Mouse (Mus musculus) layer of hippocampus, postnatal 10 days (tissue): ENCODE measurements around the gene Spred3. TPM values are rescaled to one million over a fixed set of nuclear protein-coding genes. Genes with fewer than 3 reads are reported as not detected.
A peak's percentile ranks its signal among the peaks of the same experiment; 100 is the strongest.

ENCODE experiments used
- DNase-seq, 2 experiments: peaks; one replicate each; pipeline ENCODE4 v3.0.0; 2021; ENCODE audit warnings: low spot score in 2 of 2
- total RNA-seq, 2 experiments: library from RNA; stranded (reverse); gene quantifications; 2 replicates each; pipeline ENCODE4 v1.2.3; 2021

Gene Spred3
- total RNA-seq, 2 experiments from 2014 or later: 40.7 to 46.8 TPM

DNA sequence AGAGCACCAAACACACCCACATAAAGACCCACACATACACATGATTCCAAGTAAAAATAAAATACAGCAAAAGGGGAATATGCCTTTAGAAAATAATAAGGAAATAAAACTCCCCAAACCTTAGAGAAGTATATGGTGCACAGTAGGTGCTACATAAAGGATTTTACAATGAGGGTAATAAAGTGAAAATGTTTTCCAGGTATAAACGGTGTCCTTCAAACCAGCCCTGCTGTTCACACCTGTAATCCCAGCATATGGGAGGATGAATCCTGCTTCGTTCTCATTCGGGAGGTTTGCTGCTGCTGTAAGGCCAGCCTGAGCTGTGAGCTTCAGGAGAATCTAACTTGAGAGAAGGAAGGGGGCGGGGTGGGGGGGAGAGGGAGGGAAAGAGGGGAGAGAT, 36.0 kb downstream of the Spred3 start:
- DNase-seq: no peak

DNA sequence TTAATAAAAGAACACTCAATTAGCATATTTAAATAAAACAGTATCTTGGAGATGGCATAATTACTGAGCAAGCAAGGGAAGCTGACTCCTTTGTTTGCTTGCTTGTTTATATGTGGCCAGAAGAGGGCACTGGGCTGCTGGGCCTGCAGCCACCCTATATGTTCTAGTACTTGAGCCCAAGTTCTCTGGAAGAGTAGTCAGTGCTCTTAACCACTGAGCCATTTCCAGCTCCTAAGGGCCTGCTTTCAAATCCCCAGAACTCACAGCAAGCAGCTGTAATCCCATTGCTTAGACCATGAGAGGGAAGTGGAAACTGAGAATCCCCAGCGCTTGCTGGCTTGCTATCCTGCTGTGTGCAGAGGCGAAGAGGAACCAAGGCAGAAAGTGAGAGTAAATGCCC, 41.5 kb downstream of the Spred3 start:
- DNase-seq: no peak

DNA sequence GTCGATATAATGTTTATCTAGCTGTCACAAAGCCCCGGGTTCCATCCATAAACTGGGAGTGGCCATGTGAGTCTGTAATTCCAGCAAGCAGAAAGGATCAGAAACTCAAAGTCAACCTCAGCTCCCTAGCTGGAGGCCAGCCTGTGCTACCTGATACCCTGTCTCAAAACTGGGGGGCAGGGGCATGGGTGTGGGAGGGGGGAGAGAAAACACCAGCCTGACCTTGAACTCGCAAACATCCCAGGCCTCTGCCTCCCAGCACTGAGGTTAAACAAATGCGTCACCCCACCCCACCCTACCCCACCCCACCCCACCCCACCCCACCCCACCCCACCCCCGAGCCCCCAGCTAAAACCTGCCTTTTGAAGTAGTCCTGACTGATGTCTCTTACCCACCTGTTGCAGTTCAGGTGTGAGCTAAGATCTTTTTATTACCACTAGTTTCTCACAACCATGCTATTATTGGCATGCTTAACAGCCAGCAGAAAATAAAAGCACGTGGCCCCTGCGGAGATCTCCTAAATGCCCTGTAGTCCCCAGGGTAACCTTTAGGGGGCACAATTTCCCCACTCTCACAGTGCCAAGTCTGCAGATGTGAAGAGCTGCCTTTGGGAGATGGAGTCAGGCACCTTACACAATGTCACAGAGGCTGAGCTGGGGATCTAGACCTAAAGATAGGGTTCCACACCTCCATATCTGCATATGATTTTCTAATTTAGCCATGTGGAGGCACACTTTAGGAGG, 43.9 kb downstream of the Spred3 start:
- peak; percentile 40 to 50 for DNase-seq

DNA sequence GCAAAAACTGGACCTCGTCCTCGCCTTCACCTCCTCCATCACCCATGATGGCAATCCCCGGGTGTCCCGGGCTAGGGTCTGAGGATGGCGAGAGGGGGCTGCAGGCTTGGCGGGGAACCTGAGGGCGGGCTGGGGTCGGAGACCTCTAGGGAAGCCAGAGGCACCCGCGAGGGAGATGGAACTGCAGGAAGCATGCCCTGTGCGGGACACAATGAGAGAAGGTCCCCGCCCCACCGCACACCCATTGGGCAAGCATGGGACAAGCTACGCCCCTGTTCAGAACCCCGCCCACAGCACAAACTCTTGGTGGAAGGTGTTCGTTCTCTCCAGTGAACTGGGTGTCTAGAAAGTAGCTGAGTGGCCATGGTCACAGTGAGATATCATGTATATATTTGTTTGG, 45.2 kb downstream of the Spred3 start, which contains the start of gene Ryr1:
Gene Ryr1 (minus strand): TSS at position 210 of the 400 bp plus-strand sequence.
- peak in 1 of 2 experiments; percentile 18 for DNase-seq

DNA sequence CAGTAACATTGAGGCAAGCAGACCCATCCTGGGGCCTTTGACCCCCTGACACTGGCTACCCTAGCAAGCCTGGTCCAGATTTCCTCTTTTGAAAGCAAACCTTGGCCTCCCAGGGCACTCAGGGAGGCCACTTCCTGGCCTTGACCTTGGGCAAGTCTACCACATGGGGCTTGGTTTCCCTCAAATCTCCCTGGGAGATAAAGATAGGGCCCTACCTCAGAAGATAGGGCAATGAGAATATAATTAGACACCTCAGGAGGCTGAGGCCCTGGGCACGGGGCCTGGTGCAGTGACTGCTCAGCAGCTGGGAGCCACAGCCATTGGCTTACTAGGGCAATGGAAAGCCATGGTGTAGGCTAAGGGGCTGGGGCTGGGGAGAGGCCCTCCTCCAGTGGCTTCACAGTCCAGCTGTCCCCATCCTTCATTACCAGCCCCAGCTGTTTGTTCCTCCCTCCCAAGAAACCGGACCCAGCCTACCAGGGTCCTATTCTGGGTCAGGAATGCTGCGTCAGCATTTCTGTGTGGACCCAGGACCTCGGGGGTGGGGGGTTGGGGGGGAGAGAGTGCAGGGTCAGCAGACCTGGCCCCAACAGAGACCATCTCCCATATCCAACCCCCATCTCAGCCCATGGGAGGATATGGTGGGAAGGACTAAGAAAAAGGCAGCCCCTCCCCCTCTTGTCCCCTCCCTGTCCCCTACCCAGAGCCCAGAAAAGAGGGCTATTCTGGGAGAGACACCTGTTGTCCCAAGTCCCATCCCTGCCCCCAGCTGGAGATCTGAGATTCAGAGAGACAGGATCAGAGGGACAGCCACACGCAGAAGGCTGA, 46.5 kb downstream of the Spred3 start:
- no peak for DNase-seq

DNA sequence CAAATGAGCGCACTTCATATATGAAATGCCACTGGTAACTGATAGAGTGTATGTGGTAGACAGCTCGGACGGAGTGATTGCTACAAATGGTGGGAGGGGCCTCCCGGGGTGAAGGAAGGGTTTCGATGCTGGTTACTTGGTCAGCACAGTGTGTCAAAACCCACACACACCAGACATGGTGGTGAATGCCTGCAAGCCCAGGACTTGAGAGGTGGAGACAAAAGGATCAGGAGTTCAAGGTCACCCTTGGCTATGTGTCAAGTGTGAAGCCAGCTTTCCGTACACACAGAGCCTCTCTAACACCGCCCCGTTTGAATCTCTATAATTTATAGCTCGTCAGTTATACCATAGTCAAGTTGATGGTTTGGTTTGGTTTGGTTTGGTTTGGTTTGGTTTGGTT, 47.4 kb downstream of the Spred3 start:
- no peak for DNase-seq

DNA sequence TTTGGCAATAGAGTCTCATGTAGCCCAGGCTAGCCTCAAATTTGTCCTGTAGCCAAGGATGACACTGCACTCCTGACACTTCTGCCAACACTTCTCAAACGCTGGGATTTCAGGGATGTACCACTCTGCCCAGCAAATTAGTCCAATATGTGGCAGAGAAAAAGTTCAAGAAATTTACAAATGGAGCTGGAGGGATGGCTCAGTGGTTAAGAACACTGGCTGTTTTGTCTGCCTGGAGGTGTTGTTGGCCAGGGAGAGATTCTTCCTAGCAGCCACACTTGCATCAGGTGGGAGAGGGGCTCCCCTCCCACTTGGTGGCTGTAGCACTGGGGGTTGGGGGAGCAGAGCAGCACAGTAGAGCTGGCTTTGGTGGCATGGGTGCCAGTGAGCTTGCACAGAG, 50.7 kb downstream of the Spred3 start:
- no peak for DNase-seq

DNA sequence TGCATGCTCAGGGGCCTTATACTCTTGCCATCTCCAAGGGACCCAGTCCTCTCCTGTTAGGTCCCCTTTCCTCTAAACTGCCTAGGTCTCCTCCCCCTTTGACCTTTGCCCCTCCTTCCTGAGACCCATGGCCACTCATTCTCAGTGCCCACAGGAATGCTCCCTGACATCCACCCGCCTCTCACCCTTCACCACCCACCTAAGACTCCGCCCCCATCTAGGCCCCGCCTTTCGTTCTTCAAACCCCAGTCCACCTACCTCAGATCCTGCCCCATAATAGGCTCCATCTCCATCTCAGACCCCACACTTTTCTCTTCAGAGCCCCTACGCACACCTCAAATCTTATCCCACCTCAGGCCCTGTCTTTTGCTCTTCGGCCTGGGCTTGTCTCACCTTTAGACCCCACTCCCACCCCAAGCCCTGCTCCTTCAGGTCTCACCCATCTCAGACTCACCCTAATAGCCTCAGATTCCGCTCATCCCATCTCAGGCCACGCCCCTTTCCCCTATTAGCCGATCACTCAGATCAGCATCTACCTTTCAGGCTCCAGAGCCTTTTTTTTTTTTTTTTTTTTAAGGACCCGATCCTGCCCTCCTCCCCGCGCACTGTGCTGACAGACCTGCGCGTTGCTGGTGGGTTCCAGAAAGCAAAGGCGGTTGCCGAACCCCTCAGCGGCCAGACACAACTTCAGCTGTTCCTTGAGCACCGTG, 51.9 kb downstream of the Spred3 start:
- DNase-seq: no peak

DNA sequence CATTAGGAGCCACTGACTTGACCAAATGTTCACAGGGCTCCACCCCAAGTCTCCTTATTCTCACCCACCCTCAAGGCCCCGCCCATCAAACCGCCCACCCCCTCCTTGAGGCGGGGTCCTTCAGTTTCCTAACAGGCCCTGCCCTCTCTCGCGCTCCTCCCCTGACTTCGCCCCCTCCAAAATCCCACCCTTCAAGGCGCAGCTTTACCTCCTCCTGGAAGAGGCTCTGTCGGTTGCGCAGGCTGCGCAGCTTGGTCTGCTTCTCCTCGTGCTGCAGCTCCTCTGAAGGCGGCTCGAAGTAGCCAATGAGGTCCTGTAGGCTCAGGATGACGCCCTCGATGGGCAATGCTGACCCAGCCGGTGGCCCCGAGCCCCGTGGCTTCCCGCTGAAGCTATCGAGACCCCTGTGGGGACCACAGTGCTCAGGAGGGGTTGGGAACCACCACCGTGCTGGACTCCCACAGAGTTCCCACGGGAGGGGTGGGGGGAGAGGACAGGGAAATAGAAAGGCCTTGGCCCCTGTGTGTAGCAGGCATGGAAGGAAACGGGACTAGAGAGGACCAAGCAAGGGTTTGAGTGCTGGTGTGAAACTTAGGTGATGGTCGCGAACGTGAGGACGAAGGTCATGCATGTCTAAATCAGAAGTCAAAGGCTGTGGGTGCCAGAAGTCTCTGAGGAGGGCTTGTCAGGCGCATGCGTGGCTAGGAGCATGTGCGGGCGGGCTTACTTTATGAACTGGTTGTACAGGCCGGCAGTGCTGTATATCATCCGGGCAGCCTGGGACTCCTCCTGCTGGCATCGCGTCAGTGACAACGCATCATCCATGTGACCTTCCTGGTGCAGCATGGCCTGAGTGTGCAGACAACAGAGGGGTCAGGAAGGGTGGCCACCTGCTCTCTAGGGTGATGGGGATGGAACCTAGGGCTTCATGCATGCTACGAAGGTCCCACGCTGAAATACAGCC, 60.9 kb downstream of the Spred3 start:
- DNase-seq: peak; percentile 42 to 50

Other genes starting within 250 kb of the Spred3 start
- gene Actn4, start 208.1 kb downstream of the Spred3 start, total RNA-seq: 100 to 1,000 TPM; 128 to 129 TPM
- 100 to 1,000 TPM; 177 to 178 TPM for gene Eif3k, start 188.5 kb downstream of the Spred3 start, total RNA-seq
- gene Map4k1, start 188.4 kb downstream of the Spred3 start, total RNA-seq: 1 to 10 TPM; 4.6 to 5.8 TPM
- gene Ryr1, start 45.2 kb downstream of the Spred3 start, total RNA-seq: 10 to 100 TPM; 12.6 to 13.7 TPM
- gene Rasgrp4, start 35.6 kb downstream of the Spred3 start, total RNA-seq: 1 to 10 TPM; 2.2 to 3.6 TPM
- 10 to 100 TPM; 28.6 to 35.6 TPM for gene Fam98c, start 14.2 kb downstream of the Spred3 start, total RNA-seq
- gene Ggn, start 201 bp downstream of the Spred3 start, total RNA-seq: 1 to 10 TPM; 1.0 to 1.2 TPM
- 100 to 1,000 TPM; 176 to 182 TPM for gene Psmd8, start 10.3 kb upstream of the Spred3 start, total RNA-seq
- 1 to 10 TPM; 2.5 to 2.9 TPM for gene Catsperg1, start 43.6 kb upstream of the Spred3 start, total RNA-seq
- gene Kcnk6, start 62.1 kb upstream of the Spred3 start, total RNA-seq: 1 to 10 TPM; 2.9 to 3.5 TPM
- gene Yif1b, start 67.9 kb upstream of the Spred3 start, total RNA-seq: 10 to 100 TPM; 42.8 to 47.8 TPM
- under 1 TPM in 1 of 2 experiments, not detected in 1; 0.29 TPM for gene 2200002D01Rik, start 78.1 kb upstream of the Spred3 start, total RNA-seq
- 10 to 100 TPM; 25.3 to 31.0 TPM for gene Spint2, start 111.5 kb upstream of the Spred3 start, total RNA-seq
- 1 to 10 TPM; 2.0 to 3.2 TPM for gene Ppp1r14a, start 118.9 kb upstream of the Spred3 start, total RNA-seq
- gene Dpf1, start 133.5 kb upstream of the Spred3 start, total RNA-seq: 100 to 1,000 TPM; 129 to 138 TPM